Mouse (Mus musculus): ENCODE measurements around the gene B3gnt4.
"Not testable (repeated sequence)": the region's sequence is repeated elsewhere in the genome, so short reads cannot be mapped to it uniquely, and the experiment has no call there.

Gene B3gnt4

GRCm38 (mm10) chr5:123510160-123510559 lies at the start of gene B3gnt4:
TSS of gene B3gnt4 (plus strand) at chr5:123510460.
- DNase-seq = no peak

- no peak for DNase-seq
These were observed 48.8 kb upstream of the B3gnt4 start for GRCm38 (mm10) chr5:123461420-123461819.

- no peak for DNase-seq
These were observed 45.6 kb upstream of the B3gnt4 start for GRCm38 (mm10) chr5:123464638-123465037.

- no peak for DNase-seq
These were observed 39.4 kb upstream of the B3gnt4 start for GRCm38 (mm10) chr5:123470784-123471400.

- DNase-seq = no peak
These were observed 36.4 kb upstream of the B3gnt4 start for GRCm38 (mm10) chr5:123473817-123474216.

GRCm38 (mm10) chr5:123487659-123488395 lies 22.4 kb upstream of the B3gnt4 start:
- DNase-seq = no peak

- no peak for DNase-seq
These were observed 21.0 kb upstream of the B3gnt4 start, which contains the start of the genes Lrrc43 and Il31 for GRCm38 (mm10) chr5:123489112-123489785. TSS of gene Lrrc43 (plus strand) at chr5:123489305. TSS of gene Il31 (minus strand) at chr5:123489489.

GRCm38 (mm10) chr5:123489935-123490334 lies 20.3 kb upstream of the B3gnt4 start:
- DNase-seq = no peak

GRCm38 (mm10) chr5:123499717-123500116 lies 10.5 kb upstream of the B3gnt4 start:
- DNase-seq = peak; percentile 39

GRCm38 (mm10) chr5:123501973-123502372 lies 8.3 kb upstream of the B3gnt4 start:
- no peak for DNase-seq

GRCm38 (mm10) chr5:123507936-123508723 lies 2.1 kb upstream of the B3gnt4 start:
- DNase-seq = peak; percentile 86

GRCm38 (mm10) chr5:123508921-123509320 lies 1.3 kb upstream of the B3gnt4 start:
- DNase-seq = no peak

- DNase-seq = not testable (repeated sequence)
These were observed 1.2 kb downstream of the B3gnt4 start for GRCm38 (mm10) chr5:123511426-123511825.

GRCm38 (mm10) chr5:123512102-123512501 lies 1.8 kb downstream of the B3gnt4 start:
- DNase-seq = no peak

GRCm38 (mm10) chr5:123514871-123515270 lies 4.6 kb downstream of the B3gnt4 start:
- no peak for DNase-seq

GRCm38 (mm10) chr5:123520666-123521065 lies 10.4 kb downstream of the B3gnt4 start:
- no peak for DNase-seq

GRCm38 (mm10) chr5:123521621-123522020 lies 11.4 kb downstream of the B3gnt4 start:
- DNase-seq = no peak

GRCm38 (mm10) chr5:123522166-123522565 lies 11.9 kb downstream of the B3gnt4 start:
- DNase-seq = no peak

- DNase-seq = peak; percentile 99
These were observed 13.6 kb downstream of the B3gnt4 start, which contains the start of gene Diablo for GRCm38 (mm10) chr5:123523692-123524392. TSS of gene Diablo (minus strand) at chr5:123524176.

GRCm38 (mm10) chr5:123524393-123524750 lies 14.1 kb downstream of the B3gnt4 start:
- no peak for DNase-seq

GRCm38 (mm10) chr5:123525281-123525680 lies 15.0 kb downstream of the B3gnt4 start, which contains the start of gene Gm49027:
TSS of gene Gm49027 (minus strand) at chr5:123525488.
- no peak for DNase-seq

- DNase-seq = no peak
These were observed 15.7 kb downstream of the B3gnt4 start for GRCm38 (mm10) chr5:123525916-123526495.

Measured in thymus, postnatal 25 days (tissue).